In the genomic region with DNA sequence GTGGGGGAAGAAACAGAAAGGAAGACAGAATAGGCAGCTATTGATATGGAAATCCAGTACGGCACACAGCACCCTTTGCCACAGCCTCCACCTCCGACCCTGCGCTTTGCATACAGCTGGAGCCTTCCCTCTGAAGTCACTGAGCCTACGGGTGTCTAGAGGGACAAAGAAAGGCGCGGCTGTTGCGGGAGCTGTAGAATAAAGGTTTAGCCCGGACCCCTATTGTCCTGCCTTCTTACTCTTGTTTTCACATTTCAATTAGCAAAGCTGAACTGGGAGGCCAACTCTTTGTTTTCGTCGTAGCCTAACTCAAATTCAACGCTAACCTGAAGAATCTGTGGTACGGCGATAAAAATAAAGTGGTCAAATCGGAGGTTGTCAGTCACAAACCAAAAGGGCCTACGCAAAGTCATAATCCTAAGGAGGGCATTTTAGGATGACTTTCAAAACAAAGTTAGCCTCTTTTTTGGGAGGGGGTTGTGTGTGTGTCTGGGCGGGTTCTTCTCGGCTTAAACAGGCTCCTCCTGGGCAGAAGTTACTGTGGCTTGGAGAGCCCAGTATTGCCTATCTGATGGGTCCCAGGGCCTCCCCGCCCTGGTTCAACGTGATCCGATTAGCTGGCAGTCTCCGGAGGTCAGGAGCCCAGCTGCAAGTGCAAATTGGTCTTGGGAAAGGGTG, we compare ENCODE assay signal across 8 mouse cellular contexts. TPM values are rescaled to one million over a fixed set of nuclear protein-coding genes. Genes with fewer than 3 reads are reported as not detected.
DNase-seq lines count a peak whose midpoint lies in the region; ATAC-seq and TF ChIP-seq lines count a peak whose summit lies in the region.

No protein-coding gene starts in this region.

- H3K4me2 ChIP-seq in kidney, embryonic 16.5 days (replicated peaks; ENCODE audit: low read depth, low read length): peak overlapping the region; percentile 51
- peak overlapping the region; percentile 57 for H3K4me2 ChIP-seq in forebrain, embryonic 16.5 days (ENCODE audit: low read length)
- peak overlapping the region; percentile 45 for H3K4me2 ChIP-seq in limb, embryonic 12.5 days

- peak overlapping the region; percentile 41 for H3K9ac ChIP-seq in kidney, embryonic 16.5 days (replicated peaks; ENCODE audit: low read length)
- H3K9ac ChIP-seq in forebrain, embryonic 16.5 days (replicated peaks; ENCODE audit: low read depth, low read length): peak overlapping the region; percentile 52
- H3K9ac ChIP-seq in limb, embryonic 12.5 days (replicated peaks): peak overlapping the region; percentile 40

- H3K27me3 ChIP-seq in kidney, embryonic 16.5 days (ENCODE audit: insufficient read depth, low read length): 0 out of 2 replicates have a peak, but pooled peaks cover 12% of the 10 kb centered on the region
- no peaks in the 10 kb centered on the region for H3K27me3 ChIP-seq in forebrain, embryonic 16.5 days (replicated peaks; ENCODE audit: control insufficient read depth, insufficient read depth, low read length)
- H3K27me3 ChIP-seq in limb, embryonic 12.5 days: peaks cover 34% of the 10 kb centered on the region

- 11% methylated on average over 21 of the region's 21 CpGs for WGBS in kidney, embryonic 16.5 days
- WGBS in forebrain, embryonic 16.5 days: 3% methylated on average over 21 of the region's 21 CpGs
- WGBS in limb, embryonic 12.5 days: 8% methylated on average over 21 of the region's 21 CpGs

- no peaks in the 10 kb centered on the region for H3K36me3 ChIP-seq in kidney, embryonic 16.5 days (ENCODE audit: insufficient read depth, low read length)
- H3K36me3 ChIP-seq in forebrain, embryonic 16.5 days (ENCODE audit: control insufficient read depth, insufficient read depth): no peaks in the 10 kb centered on the region
- no peaks in the 10 kb centered on the region for H3K36me3 ChIP-seq in limb, embryonic 12.5 days

- no peaks in the 10 kb centered on the region; the same call in 1 of the 2 replicates for H3K9me3 ChIP-seq in kidney, embryonic 16.5 days (ENCODE audit: low read length)
- no peaks in the 10 kb centered on the region for H3K9me3 ChIP-seq in forebrain, embryonic 16.5 days (ENCODE audit: control insufficient read depth, low read length)
- H3K9me3 ChIP-seq in limb, embryonic 12.5 days: peaks cover under 1% of the 10 kb centered on the region; the same call in 1 of the 2 replicates

- ATAC-seq in kidney, embryonic 16.5 days (ENCODE audit: low FRiP score, low TSS enrichment): peak; percentile 46; the same call in 1 of the 2 replicates
- peak; percentile 86 for ATAC-seq in forebrain, embryonic 16.5 days
- ATAC-seq in limb, embryonic 12.5 days (ENCODE audit: insufficient number of reproducible peaks, insufficient read depth, low FRiP score, low TSS enrichment, low read depth): no peak

- TF ChIP-seq CTCF in left cerebral cortex, adult 2 months (IDR thresholded peaks at IDR 0.05): no peak

- DNase-seq in kidney, postnatal 25 days: no peak
- peak; percentile 11 for DNase-seq in ovary, postnatal 14 days (ENCODE audit: low spot score)
- no peak for DNase-seq in layer of hippocampus, adult 9-11 months
- no peak for DNase-seq in left cerebral cortex, adult 2 months (ENCODE audit: extremely low spot score in 1 of 2, low spot score in 2 of 2)
- no peak for DNase-seq in spleen, postnatal 14 days (ENCODE audit: low spot score in 2 of 2)

- peak overlapping the region; percentile 19 for H3K4me3 ChIP-seq in kidney, embryonic 16.5 days (ENCODE audit: low read length)
- peak overlapping the region; percentile 35 for H3K4me3 ChIP-seq in forebrain, embryonic 16.5 days (replicated peaks; ENCODE audit: low read length)
- peak overlapping the region; percentile 15; the same call in 1 of the 2 replicates for H3K4me3 ChIP-seq in limb, embryonic 12.5 days (replicated peaks)
- H3K4me3 ChIP-seq in left cerebral cortex, adult 2 months: no peak overlapping the region; the same call in 1 of the 2 replicates

- peaks cover 13% of the 10 kb centered on the region for H3K4me1 ChIP-seq in kidney, embryonic 16.5 days (ENCODE audit: insufficient read depth, low read length)
- H3K4me1 ChIP-seq in forebrain, embryonic 16.5 days (replicated peaks; ENCODE audit: control insufficient read depth, insufficient read depth, low read length): peaks cover 24% of the 10 kb centered on the region
- H3K4me1 ChIP-seq in limb, embryonic 12.5 days (replicated peaks): peaks cover 15% of the 10 kb centered on the region

- no peak overlapping the region for H3K27ac ChIP-seq in kidney, embryonic 16.5 days (ENCODE audit: low read length)
- peak overlapping the region; percentile 80 for H3K27ac ChIP-seq in forebrain, embryonic 16.5 days (ENCODE audit: low read length)
- no peak overlapping the region for H3K27ac ChIP-seq in limb, embryonic 12.5 days
- H3K27ac ChIP-seq in left cerebral cortex, adult 2 months: no peak overlapping the region; the same call in 1 of the 2 replicates

- intact Hi-C loops in left cerebral cortex, adult 2 months (cut with DNase I): loop anchor here (10.0 kb wide), 1 partner anchor 615 kb away; no protein-coding TSS in a partner anchor

RNA-seq across cellular contexts. Expression of a gene that starts 30.4 kb away (rescaled TPM):
- polyA plus RNA-seq in kidney, embryonic 16.5 days (2015; fragmentation: Nextera tagmentation; extraction: Ambion mirVana): 5.0 and 5.2 TPM in 2 replicates
- polyA plus RNA-seq in forebrain, embryonic 16.5 days (2015; fragmentation: Nextera tagmentation; extraction: Ambion mirVana): 33.1 and 44.3 TPM in 2 replicates
- 4.8 and 5.3 TPM in 2 replicates for polyA plus RNA-seq in limb, embryonic 12.5 days (2016; fragmentation: Nextera tagmentation; extraction: Ambion mirVana)
- 100 to 1,000 TPM; 103 to 122 TPM for total RNA-seq in left cerebral cortex, adult 2 months (2021)

RNA-seq across cellular contexts. Expression of a gene that starts 39.6 kb away (rescaled TPM):
- polyA plus RNA-seq in kidney, embryonic 16.5 days (2015; fragmentation: Nextera tagmentation; extraction: Ambion mirVana): 15.7 and 35.9 TPM in 2 replicates
- polyA plus RNA-seq in forebrain, embryonic 16.5 days (2015; fragmentation: Nextera tagmentation; extraction: Ambion mirVana): 73.6 and 76.1 TPM in 2 replicates
- 46.7 and 48.0 TPM in 2 replicates for polyA plus RNA-seq in limb, embryonic 12.5 days (2016; fragmentation: Nextera tagmentation; extraction: Ambion mirVana)
- total RNA-seq in left cerebral cortex, adult 2 months (2021): 100 to 1,000 TPM; 116 to 119 TPM
